Mouse (Mus musculus): ENCODE measurements at regions not wholly inside any gene's neighbourhood (a gene's known extent, or its start where the extent isn't known, plus 50 kb on each side); places are given as distances from the start of the nearest gene placed in this dataset.

- ATAC-seq (replicated peaks; ENCODE audit: insufficient number of reproducible peaks, insufficient read depth, low FRiP score, low read depth), result no peak
- no peaks in the 10 kb centered on the region for H3K27me3 ChIP-seq
- no peaks in the 10 kb centered on the region for H3K9me3 ChIP-seq (replicated peaks)
- 80% methylated on average over 1 of the region's 1 CpGs for WGBS
- H3K36me3 ChIP-seq, result no peaks in the 10 kb centered on the region
- no peaks in the 10 kb centered on the region for H3K4me1 ChIP-seq (replicated peaks)
- H3K4me2 ChIP-seq, result no peak overlapping the region
- H3K4me3 ChIP-seq, result no peak overlapping the region
- H3K27ac ChIP-seq, result no peak overlapping the region
- H3K9ac ChIP-seq, result no peak overlapping the region
Measured at GRCm38 (mm10) chr17:4445606-4446005, 548.5 kb upstream of the Arid1b start.

GRCm38 (mm10) chr17:4457491-4457890 lies 536.6 kb upstream of the Arid1b start:
- H3K4me2 ChIP-seq, result no peak overlapping the region
- no peaks in the 10 kb centered on the region for H3K4me1 ChIP-seq (replicated peaks)
- no peak overlapping the region for H3K27ac ChIP-seq
- H3K27me3 ChIP-seq, result no peaks in the 10 kb centered on the region
- H3K4me3 ChIP-seq, result no peak overlapping the region
- H3K9ac ChIP-seq, result no peak overlapping the region
- ATAC-seq (replicated peaks; ENCODE audit: insufficient number of reproducible peaks, insufficient read depth, low FRiP score, low read depth), result no peak
- no peaks in the 10 kb centered on the region for H3K9me3 ChIP-seq (replicated peaks)
- 73% methylated on average over 1 of the region's 1 CpGs for WGBS
- no peaks in the 10 kb centered on the region for H3K36me3 ChIP-seq

GRCm38 (mm10) chr17:4461541-4461940 lies 532.6 kb upstream of the Arid1b start:
- WGBS, result 74% methylated on average over 2 of the region's 2 CpGs
- no peak overlapping the region for H3K4me2 ChIP-seq

GRCm38 (mm10) chr17:4464286-4464880 lies 529.7 kb upstream of the Arid1b start:
- H3K4me1 ChIP-seq (replicated peaks), result no peaks in the 10 kb centered on the region
- no peak for ATAC-seq (replicated peaks; ENCODE audit: insufficient number of reproducible peaks, insufficient read depth, low FRiP score, low read depth)
- H3K4me3 ChIP-seq, result no peak overlapping the region
- no peaks in the 10 kb centered on the region for H3K36me3 ChIP-seq
- H3K4me2 ChIP-seq, result no peak overlapping the region
- WGBS, result 50% methylated on average over 2 of the region's 2 CpGs
- no peaks in the 10 kb centered on the region for H3K9me3 ChIP-seq (replicated peaks)
- H3K27me3 ChIP-seq, result no peaks in the 10 kb centered on the region
- no peak overlapping the region for H3K9ac ChIP-seq
- H3K27ac ChIP-seq, result no peak overlapping the region

More at GRCm38 (mm10) chr17:4461541-4461940, 532.6 kb upstream of the Arid1b start:
- Histone ChIP-seq H3K27me3 (no peaks in the 10 kb centered on the region), H3K36me3 (no peaks in the 10 kb centered on the region), H3K27ac (no peak overlapping the region), H3K4me1 (replicated peaks) (no peaks in the 10 kb centered on the region), H3K9ac (no peak overlapping the region), H3K9me3 (replicated peaks) (no peaks in the 10 kb centered on the region), H3K4me3 (no peak overlapping the region)
- no peak for ATAC-seq (replicated peaks; ENCODE audit: insufficient number of reproducible peaks, insufficient read depth, low FRiP score, low read depth)

- H3K27ac ChIP-seq, result no peak overlapping the region
- no peak overlapping the region for H3K9ac ChIP-seq
- H3K4me3 ChIP-seq, result no peak overlapping the region
- no peaks in the 10 kb centered on the region for H3K4me1 ChIP-seq (replicated peaks)
- no peaks in the 10 kb centered on the region for H3K9me3 ChIP-seq (replicated peaks)
- 80% methylated on average over 6 of the region's 6 CpGs for WGBS
- H3K27me3 ChIP-seq, result no peaks in the 10 kb centered on the region
- H3K4me2 ChIP-seq, result no peak overlapping the region
- ATAC-seq (replicated peaks; ENCODE audit: insufficient number of reproducible peaks, insufficient read depth, low FRiP score, low read depth), result no peak
- H3K36me3 ChIP-seq, result no peaks in the 10 kb centered on the region
Measured at GRCm38 (mm10) chr17:4465741-4466140, 528.4 kb upstream of the Arid1b start.

GRCm38 (mm10) chr17:4472412-4472811 lies 521.7 kb upstream of the Arid1b start:
- Histone ChIP-seq H3K4me2 (no peak overlapping the region), H3K9ac (no peak overlapping the region), H3K36me3 (no peaks in the 10 kb centered on the region), H3K4me3 (no peak overlapping the region), H3K27me3 (no peaks in the 10 kb centered on the region), H3K4me1 (replicated peaks) (peaks cover 7% of the 10 kb centered on the region; the same call in 1 of the 2 replicates), H3K9me3 (replicated peaks) (no peaks in the 10 kb centered on the region), H3K27ac (no peak overlapping the region)
- 77% methylated on average over 5 of the region's 5 CpGs for WGBS
- ATAC-seq (replicated peaks; ENCODE audit: insufficient number of reproducible peaks, insufficient read depth, low FRiP score, low read depth), result no peak

GRCm38 (mm10) chr17:4474350-4474749 lies 519.8 kb upstream of the Arid1b start:
- Histone ChIP-seq H3K27ac (no peak overlapping the region), H3K27me3 (no peaks in the 10 kb centered on the region), H3K4me3 (no peak overlapping the region), H3K4me2 (no peak overlapping the region), H3K36me3 (no peaks in the 10 kb centered on the region), H3K4me1 (replicated peaks) (peaks cover 7% of the 10 kb centered on the region; the same call in 1 of the 2 replicates), H3K9ac (no peak overlapping the region), H3K9me3 (replicated peaks) (no peaks in the 10 kb centered on the region)
- WGBS, result 39% methylated on average over 5 of the region's 5 CpGs
- ATAC-seq (replicated peaks; ENCODE audit: insufficient number of reproducible peaks, insufficient read depth, low FRiP score, low read depth), result no peak

GRCm38 (mm10) chr17:4475665-4476064 lies 518.5 kb upstream of the Arid1b start:
- no peak overlapping the region for H3K4me3 ChIP-seq
- H3K27ac ChIP-seq, result no peak overlapping the region
- no peaks in the 10 kb centered on the region for H3K9me3 ChIP-seq (replicated peaks)
- 83% methylated on average over 3 of the region's 3 CpGs for WGBS
- no peak for ATAC-seq (replicated peaks; ENCODE audit: insufficient number of reproducible peaks, insufficient read depth, low FRiP score, low read depth)
- H3K4me2 ChIP-seq, result no peak overlapping the region
- H3K36me3 ChIP-seq, result no peaks in the 10 kb centered on the region
- peaks cover 7% of the 10 kb centered on the region; the same call in 1 of the 2 replicates for H3K4me1 ChIP-seq (replicated peaks)
- H3K9ac ChIP-seq, result no peak overlapping the region
- H3K27me3 ChIP-seq, result no peaks in the 10 kb centered on the region

- H3K27ac ChIP-seq, result no peak overlapping the region
- H3K9me3 ChIP-seq (replicated peaks), result no peaks in the 10 kb centered on the region
- no peak overlapping the region for H3K4me3 ChIP-seq
- H3K4me2 ChIP-seq, result no peak overlapping the region
- no peaks in the 10 kb centered on the region for H3K27me3 ChIP-seq
- no peak for ATAC-seq (replicated peaks; ENCODE audit: insufficient number of reproducible peaks, insufficient read depth, low FRiP score, low read depth)
- no peak overlapping the region for H3K9ac ChIP-seq
- WGBS, result 82% methylated on average over 2 of the region's 2 CpGs
- peaks cover 16% of the 10 kb centered on the region for H3K4me1 ChIP-seq (replicated peaks)
- no peaks in the 10 kb centered on the region for H3K36me3 ChIP-seq
Measured at GRCm38 (mm10) chr17:4494392-4494791, 499.7 kb upstream of the Arid1b start.

- no peaks in the 10 kb centered on the region for H3K9me3 ChIP-seq (replicated peaks)
- no peak overlapping the region for H3K4me3 ChIP-seq
- no peak overlapping the region for H3K9ac ChIP-seq
- H3K27ac ChIP-seq, result no peak overlapping the region
- no peaks in the 10 kb centered on the region for H3K27me3 ChIP-seq
- H3K4me1 ChIP-seq (replicated peaks), result peaks cover 16% of the 10 kb centered on the region
- H3K36me3 ChIP-seq, result no peaks in the 10 kb centered on the region
- no peak for ATAC-seq (replicated peaks; ENCODE audit: insufficient number of reproducible peaks, insufficient read depth, low FRiP score, low read depth)
- no peak overlapping the region for H3K4me2 ChIP-seq
- WGBS, result 69% methylated on average over 5 of the region's 5 CpGs
Measured at GRCm38 (mm10) chr17:4500504-4500903, 493.6 kb upstream of the Arid1b start.

- 71% methylated on average over 1 of the region's 1 CpGs for WGBS
- ATAC-seq (replicated peaks; ENCODE audit: insufficient number of reproducible peaks, insufficient read depth, low FRiP score, low read depth), result no peak
- H3K36me3 ChIP-seq, result no peaks in the 10 kb centered on the region
- no peak overlapping the region for H3K4me2 ChIP-seq
- no peak overlapping the region for H3K4me3 ChIP-seq
- no peak overlapping the region for H3K9ac ChIP-seq
- H3K27ac ChIP-seq, result no peak overlapping the region
- H3K9me3 ChIP-seq (replicated peaks), result no peaks in the 10 kb centered on the region
- H3K4me1 ChIP-seq (replicated peaks), result peaks cover 16% of the 10 kb centered on the region
- H3K27me3 ChIP-seq, result no peaks in the 10 kb centered on the region
Measured at GRCm38 (mm10) chr17:4501029-4501428, 493.1 kb upstream of the Arid1b start.

- no peak overlapping the region for H3K4me2 ChIP-seq
- no peak for ATAC-seq (replicated peaks; ENCODE audit: insufficient number of reproducible peaks, insufficient read depth, low FRiP score, low read depth)
- no peaks in the 10 kb centered on the region for H3K4me1 ChIP-seq (replicated peaks)
- H3K27me3 ChIP-seq, result no peaks in the 10 kb centered on the region
- H3K4me3 ChIP-seq, result no peak overlapping the region
- no peaks in the 10 kb centered on the region for H3K36me3 ChIP-seq
- H3K27ac ChIP-seq, result no peak overlapping the region
- H3K9ac ChIP-seq, result no peak overlapping the region
- WGBS, result 60% methylated on average over 6 of the region's 6 CpGs
- H3K9me3 ChIP-seq (replicated peaks), result no peaks in the 10 kb centered on the region
Measured at GRCm38 (mm10) chr17:4504951-4505350, 489.2 kb upstream of the Arid1b start.
